Mouse (Mus musculus): ENCODE results near the gene Mybpc2. TPM values are rescaled to one million over a fixed set of nuclear protein-coding genes. Genes with fewer than 3 reads are reported as not detected.

Gene Mybpc2
- polyA plus RNA-seq, 1 experiment from 2014 or later: 0.14 TPM

- H3K4me3 ChIP-seq (ENCODE audit: low read length): no peak within 1 kb of the TSS
- H3K36me3 ChIP-seq (ENCODE audit: control insufficient read depth, insufficient read depth, low read length): peaks cover 19% of the 10 kb centered on the region
- H3K4me1 ChIP-seq (ENCODE audit: control insufficient read depth, insufficient read depth, low read depth, low read length): peaks cover 46% of the 10 kb centered on the region
- no peak for ATAC-seq
- WGBS: 38% methylated on average over 2 of the region's 2 CpGs
- H3K27me3 ChIP-seq (replicated peaks; ENCODE audit: control insufficient read depth, insufficient read depth, low read length): no peaks in the 10 kb centered on the region
- H3K9me3 ChIP-seq (ENCODE audit: control insufficient read depth, low read length): no peaks in the 10 kb centered on the region
- no peak within 1 kb of the TSS for H3K4me2 ChIP-seq (ENCODE audit: low read length)
- peak within 1 kb of the TSS; percentile 81 for H3K27ac ChIP-seq (ENCODE audit: low read depth, low read length)
- H3K9ac ChIP-seq (ENCODE audit: low read depth, low read length): 0 out of 2 replicates have a peak within 1 kb of the TSS, but pooled peaks have one; percentile 1
Measured at GRCm38 (mm10) chr7:44465111-44465510, 59.3 kb downstream of the Mybpc2 start, which contains the start of gene Aspdh. TSS of gene Aspdh (plus strand) at chr7:44465391.

- Histone ChIP-seq H3K9me3 (ENCODE audit: control insufficient read depth, low read length) (no peaks in the 10 kb centered on the region), H3K4me2 (ENCODE audit: low read length) (no peak overlapping the region), H3K36me3 (ENCODE audit: control insufficient read depth, insufficient read depth, low read length) (peaks cover 20% of the 10 kb centered on the region), H3K4me1 (ENCODE audit: control insufficient read depth, insufficient read depth, low read depth, low read length) (peaks cover 43% of the 10 kb centered on the region), H3K9ac (ENCODE audit: low read depth, low read length) (no peak overlapping the region), H3K27me3 (replicated peaks; ENCODE audit: control insufficient read depth, insufficient read depth, low read length) (no peaks in the 10 kb centered on the region), H3K27ac (ENCODE audit: low read depth, low read length) (peak overlapping the region; percentile 81), H3K4me3 (ENCODE audit: low read length) (no peak overlapping the region)
- peak; percentile 5 for ATAC-seq
- WGBS: 10% methylated on average over 4 of the region's 4 CpGs
Measured at GRCm38 (mm10) chr7:44464511-44464910, 59.9 kb downstream of the Mybpc2 start.

GRCm38 (mm10) chr7:44463556-44464225, 60.8 kb downstream of the Mybpc2 start:
- Histone ChIP-seq H3K4me2 (ENCODE audit: low read length) (no peak overlapping the region), H3K36me3 (ENCODE audit: control insufficient read depth, insufficient read depth, low read length) (peaks cover 22% of the 10 kb centered on the region), H3K27ac (ENCODE audit: low read depth, low read length) (peak overlapping the region; percentile 81; the same call in 1 of the 2 replicates), H3K4me1 (ENCODE audit: control insufficient read depth, insufficient read depth, low read depth, low read length) (peaks cover 36% of the 10 kb centered on the region), H3K9me3 (ENCODE audit: control insufficient read depth, low read length) (no peaks in the 10 kb centered on the region), H3K9ac (ENCODE audit: low read depth, low read length) (0 out of 2 replicates have a peak overlapping the region, but pooled peaks have one; percentile 4), H3K4me3 (ENCODE audit: low read length) (no peak overlapping the region), H3K27me3 (replicated peaks; ENCODE audit: control insufficient read depth, insufficient read depth, low read length) (no peaks in the 10 kb centered on the region)
- WGBS: 71% methylated on average over 10 of the region's 10 CpGs
- no peak for ATAC-seq

GRCm38 (mm10) chr7:44463056-44463425, 61.4 kb downstream of the Mybpc2 start:
- WGBS: 43% methylated on average over 8 of the region's 8 CpGs
- Histone ChIP-seq H3K27ac (ENCODE audit: low read depth, low read length) (no peak overlapping the region; the same call in 1 of the 2 replicates), H3K9me3 (ENCODE audit: control insufficient read depth, low read length) (no peaks in the 10 kb centered on the region), H3K9ac (ENCODE audit: low read depth, low read length) (no peak overlapping the region), H3K27me3 (replicated peaks; ENCODE audit: control insufficient read depth, insufficient read depth, low read length) (no peaks in the 10 kb centered on the region), H3K4me1 (ENCODE audit: control insufficient read depth, insufficient read depth, low read depth, low read length) (peaks cover 32% of the 10 kb centered on the region), H3K36me3 (ENCODE audit: control insufficient read depth, insufficient read depth, low read length) (peaks cover 28% of the 10 kb centered on the region), H3K4me2 (ENCODE audit: low read length) (no peak overlapping the region), H3K4me3 (ENCODE audit: low read length) (no peak overlapping the region)
- no peak for ATAC-seq

GRCm38 (mm10) chr7:44462218-44463055, 62.0 kb downstream of the Mybpc2 start:
- no peak for ATAC-seq
- Histone ChIP-seq H3K4me2 (ENCODE audit: low read length) (no peak overlapping the region), H3K4me1 (ENCODE audit: control insufficient read depth, insufficient read depth, low read depth, low read length) (peaks cover 32% of the 10 kb centered on the region), H3K27ac (ENCODE audit: low read depth, low read length) (peak overlapping the region; percentile 56; the same call in 1 of the 2 replicates), H3K4me3 (ENCODE audit: low read length) (no peak overlapping the region), H3K36me3 (ENCODE audit: control insufficient read depth, insufficient read depth, low read length) (peaks cover 30% of the 10 kb centered on the region), H3K27me3 (replicated peaks; ENCODE audit: control insufficient read depth, insufficient read depth, low read length) (no peaks in the 10 kb centered on the region), H3K9ac (ENCODE audit: low read depth, low read length) (0 out of 2 replicates have a peak overlapping the region, but pooled peaks have one; percentile 32), H3K9me3 (ENCODE audit: control insufficient read depth, low read length) (no peaks in the 10 kb centered on the region)
- 23% methylated on average over 70 of the region's 77 CpGs for WGBS

- Histone ChIP-seq H3K4me1 (ENCODE audit: control insufficient read depth, insufficient read depth, low read depth, low read length) (peaks cover 27% of the 10 kb centered on the region), H3K27me3 (replicated peaks; ENCODE audit: control insufficient read depth, insufficient read depth, low read length) (no peaks in the 10 kb centered on the region), H3K36me3 (ENCODE audit: control insufficient read depth, insufficient read depth, low read length) (peaks cover 34% of the 10 kb centered on the region), H3K4me3 (ENCODE audit: low read length) (no peak overlapping the region), H3K9ac (ENCODE audit: low read depth, low read length) (no peak overlapping the region), H3K27ac (ENCODE audit: low read depth, low read length) (no peak overlapping the region), H3K9me3 (ENCODE audit: control insufficient read depth, low read length) (no peaks in the 10 kb centered on the region), H3K4me2 (ENCODE audit: low read length) (no peak overlapping the region)
- no peak for ATAC-seq
- WGBS: 64% methylated on average over 57 of the region's 57 CpGs
Measured at GRCm38 (mm10) chr7:44461503-44462217, 62.8 kb downstream of the Mybpc2 start.

GRCm38 (mm10) chr7:44460767-44461502, 63.5 kb downstream of the Mybpc2 start:
- Histone ChIP-seq H3K4me3 (ENCODE audit: low read length) (no peak overlapping the region), H3K9me3 (ENCODE audit: control insufficient read depth, low read length) (no peaks in the 10 kb centered on the region), H3K4me2 (ENCODE audit: low read length) (no peak overlapping the region), H3K27ac (ENCODE audit: low read depth, low read length) (no peak overlapping the region), H3K27me3 (replicated peaks; ENCODE audit: control insufficient read depth, insufficient read depth, low read length) (no peaks in the 10 kb centered on the region), H3K4me1 (ENCODE audit: control insufficient read depth, insufficient read depth, low read depth, low read length) (peaks cover 27% of the 10 kb centered on the region), H3K9ac (ENCODE audit: low read depth, low read length) (no peak overlapping the region), H3K36me3 (ENCODE audit: control insufficient read depth, insufficient read depth, low read length) (peaks cover 37% of the 10 kb centered on the region)
- no peak for ATAC-seq
- 82% methylated on average over 31 of the region's 31 CpGs for WGBS

GRCm38 (mm10) chr7:44460067-44460466, 64.4 kb downstream of the Mybpc2 start:
- H3K9ac ChIP-seq (ENCODE audit: low read depth, low read length): no peak overlapping the region
- no peaks in the 10 kb centered on the region for H3K27me3 ChIP-seq (replicated peaks; ENCODE audit: control insufficient read depth, insufficient read depth, low read length)
- peaks cover 37% of the 10 kb centered on the region for H3K36me3 ChIP-seq (ENCODE audit: control insufficient read depth, insufficient read depth, low read length)
- no peaks in the 10 kb centered on the region for H3K9me3 ChIP-seq (ENCODE audit: control insufficient read depth, low read length)
- no peak overlapping the region for H3K4me2 ChIP-seq (ENCODE audit: low read length)
- 76% methylated on average over 6 of the region's 6 CpGs for WGBS
- no peak for ATAC-seq
- no peak overlapping the region for H3K4me3 ChIP-seq (ENCODE audit: low read length)
- peaks cover 23% of the 10 kb centered on the region for H3K4me1 ChIP-seq (ENCODE audit: control insufficient read depth, insufficient read depth, low read depth, low read length)
- no peak overlapping the region for H3K27ac ChIP-seq (ENCODE audit: low read depth, low read length)

Measured in hindbrain, embryonic 16.5 days (tissue).